Mouse (Mus musculus): ENCODE data around the gene Dlx1. TPM values are rescaled to one million over a fixed set of nuclear protein-coding genes. Genes with fewer than 3 reads are reported as not detected.

Gene Dlx1
- polyA plus RNA-seq, 1 experiment: 8.9 TPM

GRCm38 (mm10) chr2:71566466-71566865 lies 38.6 kb downstream of the Dlx1 start:
- no peak for TF ChIP-seq GATA1 (IDR thresholded peaks at IDR 0.05; ENCODE audit: low read length)

- TF ChIP-seq GATA1 (IDR thresholded peaks at IDR 0.05; ENCODE audit: low read length): no peak
These were observed 45.8 kb downstream of the Dlx1 start for GRCm38 (mm10) chr2:71573736-71574135.

- no peak for TF ChIP-seq GATA1 (IDR thresholded peaks at IDR 0.05; ENCODE audit: low read length)
These were observed 49.1 kb downstream of the Dlx1 start for GRCm38 (mm10) chr2:71577059-71577458.

- no peak for TF ChIP-seq GATA1 (IDR thresholded peaks at IDR 0.05; ENCODE audit: low read length)
These were observed 52.9 kb downstream of the Dlx1 start for GRCm38 (mm10) chr2:71580632-71581466.

- no peak for TF ChIP-seq GATA1 (IDR thresholded peaks at IDR 0.05; ENCODE audit: low read length)
These were observed 53.6 kb downstream of the Dlx1 start for GRCm38 (mm10) chr2:71581488-71581887.

Other genes starting within 250 kb of the Dlx1 start
- gene Slc25a12, start 160.4 kb upstream of the Dlx1 start, polyA plus RNA-seq (2012): 5.0 and 11.6 TPM in 2 replicates
- gene Hat1, start 139.2 kb upstream of the Dlx1 start, polyA plus RNA-seq (2012): 2.6 and 4.1 TPM in 2 replicates
- 2.3 and 10.5 TPM in 2 replicates for gene Metap1d, start 74.8 kb upstream of the Dlx1 start, polyA plus RNA-seq (2012)
- not detected in 2 replicates for gene Dlx2, start 18.6 kb downstream of the Dlx1 start, polyA plus RNA-seq (2012)
- gene Itga6, start 217.5 kb downstream of the Dlx1 start, polyA plus RNA-seq (2012): 0.08 and 0.10 TPM in 2 replicates